Mouse (Mus musculus): ENCODE measurements at regions not wholly inside any gene's neighbourhood (a gene's known extent, or its start where the extent isn't known, plus 50 kb on each side); places are given as distances from the start of the nearest gene placed in this dataset.

GRCm38 (mm10) chr1:73113137-73113536 is 97.4 kb upstream of the Tnp1 start:
- H3K9me3 ChIP-seq = no peaks in the 10 kb centered on the region; the same call in 1 of the 2 replicates
- 93% methylated on average over 6 of the region's 6 CpGs for WGBS
- H3K36me3 ChIP-seq = no peaks in the 10 kb centered on the region
- no peaks in the 10 kb centered on the region for H3K27me3 ChIP-seq (ENCODE audit: insufficient read depth, poor library complexity, severe bottlenecking)
- H3K27ac ChIP-seq = no peak overlapping the region
- no peak overlapping the region for H3K4me3 ChIP-seq
- H3K4me1 ChIP-seq (replicated peaks) = peaks cover 12% of the 10 kb centered on the region
- DNase-seq (ENCODE audit: low spot score) = no peak

DNA sequence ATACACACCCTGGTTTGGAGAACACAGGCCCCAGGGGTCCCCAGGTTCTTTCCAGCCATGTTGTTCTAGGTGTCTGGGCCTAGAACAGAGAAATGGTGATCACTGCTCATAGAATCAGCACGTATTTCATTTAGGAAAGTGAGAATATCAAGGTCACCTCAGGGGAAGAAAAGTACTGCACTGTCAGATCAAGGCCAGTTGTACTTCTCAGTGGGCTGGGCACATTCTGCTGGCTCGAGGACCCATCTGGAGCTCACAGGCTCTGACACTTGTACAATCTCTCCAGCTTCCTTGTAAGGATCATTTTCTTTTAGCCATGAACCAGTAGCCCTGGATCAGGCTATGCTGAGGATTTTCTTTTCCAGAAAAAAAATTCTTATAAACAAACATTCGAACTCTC is 97.0 kb upstream of the Tnp1 start:
- H3K4me3 ChIP-seq = no peak overlapping the region
- H3K36me3 ChIP-seq = no peaks in the 10 kb centered on the region
- peaks cover 10% of the 10 kb centered on the region for H3K4me1 ChIP-seq (replicated peaks)
- no peak overlapping the region for H3K27ac ChIP-seq
- no peaks in the 10 kb centered on the region for H3K27me3 ChIP-seq (ENCODE audit: insufficient read depth, poor library complexity, severe bottlenecking)
- no peak for DNase-seq (ENCODE audit: low spot score)
- no peaks in the 10 kb centered on the region; the same call in 1 of the 2 replicates for H3K9me3 ChIP-seq
- 83% methylated on average over 3 of the region's 3 CpGs for WGBS

GRCm38 (mm10) chr1:73111911-73112310 is 96.2 kb upstream of the Tnp1 start:
- no peak for DNase-seq (ENCODE audit: low spot score)

GRCm38 (mm10) chr1:73105856-73106463 is 90.3 kb upstream of the Tnp1 start:
- WGBS = 81% methylated on average over 4 of the region's 4 CpGs

More at GRCm38 (mm10) chr1:73111911-73112310, 96.2 kb upstream of the Tnp1 start:
- Histone ChIP-seq H3K9me3 (no peaks in the 10 kb centered on the region; the same call in 1 of the 2 replicates), H3K4me3 (no peak overlapping the region), H3K4me1 (replicated peaks) (peaks cover 8% of the 10 kb centered on the region), H3K27me3 (ENCODE audit: insufficient read depth, poor library complexity, severe bottlenecking) (no peaks in the 10 kb centered on the region), H3K27ac (no peak overlapping the region), H3K36me3 (no peaks in the 10 kb centered on the region)
- WGBS = 93% methylated on average over 5 of the region's 5 CpGs

DNA sequence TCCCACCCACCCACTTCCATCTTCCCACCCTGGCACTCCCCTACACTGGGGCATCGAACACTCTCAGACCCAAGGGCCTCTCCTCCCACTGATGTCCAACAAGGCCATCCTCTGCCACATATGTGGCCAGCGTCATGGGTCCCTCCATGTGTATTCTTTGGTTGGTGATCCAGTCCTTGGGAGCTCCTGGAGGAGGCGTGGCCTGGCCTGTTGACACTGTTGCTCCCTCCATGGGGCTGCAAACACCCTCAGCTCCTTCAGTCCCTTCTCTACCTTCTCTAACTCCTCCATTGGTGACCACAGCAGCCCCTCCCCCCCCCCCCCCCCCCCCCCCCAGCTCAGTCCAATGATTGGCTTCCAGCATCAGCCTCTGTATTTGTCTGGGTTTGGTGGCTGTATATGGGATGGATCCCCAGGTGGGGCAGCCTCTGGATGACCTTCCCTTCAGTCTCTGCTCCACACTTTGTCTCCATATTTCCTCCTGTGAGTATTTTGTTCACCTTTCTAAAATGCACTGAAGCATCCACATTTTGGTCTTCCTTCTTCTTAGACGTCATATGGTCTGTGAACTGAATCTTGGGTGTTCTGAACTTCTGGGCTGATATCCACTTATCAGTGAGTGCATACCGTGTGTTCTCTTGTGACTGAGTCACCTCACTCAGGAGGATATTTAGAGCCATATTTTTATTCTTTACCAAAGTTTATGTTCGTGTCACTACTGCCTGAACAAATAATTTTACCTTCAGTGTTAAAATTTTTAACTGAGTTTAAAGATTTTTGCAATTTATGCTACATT is 82.1 kb upstream of the Tnp1 start:
- H3K9me3 ChIP-seq = peaks cover 4% of the 10 kb centered on the region; the same call in 1 of the 2 replicates
- whole genome bisulfite sequencing = 84% methylated on average over 6 of the region's 6 CpGs
- H3K4me1 ChIP-seq (replicated peaks) = no peaks in the 10 kb centered on the region
- no peaks in the 10 kb centered on the region for H3K36me3 ChIP-seq
- DNase-seq (ENCODE audit: low spot score) = no peak
- H3K27me3 ChIP-seq (ENCODE audit: insufficient read depth, poor library complexity, severe bottlenecking) = no peaks in the 10 kb centered on the region
- H3K27ac ChIP-seq = no peak overlapping the region
- H3K4me3 ChIP-seq = no peak overlapping the region

More at GRCm38 (mm10) chr1:73105856-73106463, 90.3 kb upstream of the Tnp1 start:
- Histone ChIP-seq H3K4me3 (no peak overlapping the region), H3K9me3 (no peaks in the 10 kb centered on the region), H3K27ac (no peak overlapping the region), H3K4me1 (replicated peaks) (no peaks in the 10 kb centered on the region), H3K27me3 (ENCODE audit: insufficient read depth, poor library complexity, severe bottlenecking) (no peaks in the 10 kb centered on the region), H3K36me3 (no peaks in the 10 kb centered on the region)
- no peak for DNase-seq (ENCODE audit: low spot score)

GRCm38 (mm10) chr1:73089636-73090035 is 73.9 kb upstream of the Tnp1 start:
- H3K4me3 ChIP-seq = no peak overlapping the region
- peaks cover 34% of the 10 kb centered on the region for H3K4me1 ChIP-seq (replicated peaks)
- H3K9me3 ChIP-seq = no peaks in the 10 kb centered on the region
- no peaks in the 10 kb centered on the region for H3K36me3 ChIP-seq
- DNase-seq (ENCODE audit: low spot score) = peak; percentile 23
- 21% methylated on average over 3 of the region's 3 CpGs for WGBS
- no peaks in the 10 kb centered on the region for H3K27me3 ChIP-seq (ENCODE audit: insufficient read depth, poor library complexity, severe bottlenecking)
- H3K27ac ChIP-seq = peak overlapping the region; percentile 77

DNA sequence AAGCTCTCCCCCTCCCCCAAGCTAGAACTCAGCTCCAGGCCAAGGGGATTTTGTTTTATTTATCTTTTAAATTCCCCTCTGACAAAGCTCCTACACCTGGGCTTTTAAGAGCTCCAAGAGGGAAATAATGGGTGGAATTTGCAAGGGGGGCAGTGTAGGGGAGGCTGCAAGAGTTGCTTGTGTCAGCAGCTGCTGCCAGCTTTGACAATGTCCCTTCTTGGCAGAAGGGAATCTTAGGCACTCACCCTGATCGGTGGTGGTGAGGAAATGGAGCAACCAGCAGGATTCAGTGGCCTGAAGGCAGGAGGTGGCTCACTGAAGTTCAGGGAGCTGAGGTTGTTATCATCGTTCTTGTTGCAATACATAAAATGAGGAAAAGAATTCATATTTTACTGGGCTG is 72.8 kb upstream of the Tnp1 start:
- no peaks in the 10 kb centered on the region for H3K9me3 ChIP-seq
- peak overlapping the region; percentile 53; the same call in 1 of the 2 replicates for H3K27ac ChIP-seq
- no peaks in the 10 kb centered on the region for H3K27me3 ChIP-seq (ENCODE audit: insufficient read depth, poor library complexity, severe bottlenecking)
- H3K4me1 ChIP-seq (replicated peaks) = peaks cover 35% of the 10 kb centered on the region
- no peaks in the 10 kb centered on the region for H3K36me3 ChIP-seq
- WGBS = 23% methylated on average over 2 of the region's 2 CpGs
- H3K4me3 ChIP-seq = no peak overlapping the region
- DNase-seq (ENCODE audit: low spot score) = no peak

- Histone ChIP-seq H3K4me3 (no peak overlapping the region), H3K9me3 (no peaks in the 10 kb centered on the region), H3K27ac (no peak overlapping the region; the same call in 1 of the 2 replicates), H3K36me3 (no peaks in the 10 kb centered on the region), H3K27me3 (ENCODE audit: insufficient read depth, poor library complexity, severe bottlenecking) (no peaks in the 10 kb centered on the region), H3K4me1 (replicated peaks) (peaks cover 32% of the 10 kb centered on the region)
- WGBS = 19% methylated on average over 2 of the region's 2 CpGs
- DNase-seq (ENCODE audit: low spot score) = no peak
Observed at GRCm38 (mm10) chr1:73084946-73085345, 69.2 kb upstream of the Tnp1 start.

GRCm38 (mm10) chr1:73083396-73083795 is 67.7 kb upstream of the Tnp1 start:
- DNase-seq (ENCODE audit: low spot score) = no peak

DNA sequence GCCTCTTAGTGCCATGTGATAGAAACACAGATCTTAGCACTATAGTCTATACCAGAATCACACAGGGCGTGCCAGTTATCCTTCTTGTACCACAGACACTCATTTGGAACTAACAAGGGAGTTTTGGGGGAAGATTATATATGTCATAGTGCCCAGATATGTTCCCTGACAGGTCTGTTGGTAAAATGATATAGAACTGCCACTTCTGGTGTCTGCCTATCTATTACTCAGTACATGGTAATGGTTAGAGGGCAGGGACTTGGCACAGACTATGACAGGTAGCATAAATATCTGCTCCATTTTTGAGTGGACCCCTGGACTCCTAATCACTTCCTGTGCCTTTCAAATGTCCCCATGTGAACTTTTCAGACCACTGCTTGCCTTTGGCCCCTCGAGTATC is 63.8 kb upstream of the Tnp1 start:
- no peak for DNase-seq (ENCODE audit: low spot score)
- Histone ChIP-seq H3K4me3 (no peak overlapping the region), H3K27me3 (ENCODE audit: insufficient read depth, poor library complexity, severe bottlenecking) (no peaks in the 10 kb centered on the region), H3K4me1 (replicated peaks) (no peaks in the 10 kb centered on the region), H3K9me3 (no peaks in the 10 kb centered on the region), H3K27ac (no peak overlapping the region), H3K36me3 (no peaks in the 10 kb centered on the region)
- 84% methylated on average over 2 of the region's 2 CpGs for WGBS

More at GRCm38 (mm10) chr1:73083396-73083795, 67.7 kb upstream of the Tnp1 start:
- Histone ChIP-seq H3K36me3 (no peaks in the 10 kb centered on the region), H3K9me3 (no peaks in the 10 kb centered on the region), H3K4me1 (replicated peaks) (peaks cover 17% of the 10 kb centered on the region), H3K27ac (no peak overlapping the region), H3K27me3 (ENCODE audit: insufficient read depth, poor library complexity, severe bottlenecking) (no peaks in the 10 kb centered on the region), H3K4me3 (no peak overlapping the region)
- 79% methylated on average over 3 of the region's 3 CpGs for WGBS

DNA sequence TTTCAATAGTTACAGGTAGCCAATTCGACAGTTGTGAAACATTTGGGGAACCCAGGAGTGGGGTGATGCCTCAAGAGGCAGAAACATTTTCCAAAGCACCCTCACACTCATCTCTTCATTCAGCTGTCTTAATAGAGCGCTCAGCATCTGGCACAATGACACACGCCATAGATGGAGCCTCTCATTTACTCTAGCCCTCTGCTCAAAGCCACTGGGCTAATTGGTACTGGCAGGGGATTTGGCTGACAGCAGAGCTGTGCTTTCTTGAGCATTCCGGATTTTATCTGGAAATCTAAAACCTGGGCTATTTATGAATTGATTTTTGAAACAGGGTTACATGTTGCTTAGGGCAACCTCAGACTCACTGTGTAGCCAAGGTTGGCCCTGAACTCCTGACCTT is 61.4 kb upstream of the Tnp1 start:
- no peaks in the 10 kb centered on the region for H3K27me3 ChIP-seq (ENCODE audit: insufficient read depth, poor library complexity, severe bottlenecking)
- H3K36me3 ChIP-seq = no peaks in the 10 kb centered on the region
- no peaks in the 10 kb centered on the region for H3K4me1 ChIP-seq (replicated peaks)
- H3K4me3 ChIP-seq = no peak overlapping the region
- H3K27ac ChIP-seq = no peak overlapping the region
- WGBS = 89% methylated on average over 4 of the region's 4 CpGs
- no peaks in the 10 kb centered on the region for H3K9me3 ChIP-seq
- DNase-seq (ENCODE audit: low spot score) = no peak

DNA sequence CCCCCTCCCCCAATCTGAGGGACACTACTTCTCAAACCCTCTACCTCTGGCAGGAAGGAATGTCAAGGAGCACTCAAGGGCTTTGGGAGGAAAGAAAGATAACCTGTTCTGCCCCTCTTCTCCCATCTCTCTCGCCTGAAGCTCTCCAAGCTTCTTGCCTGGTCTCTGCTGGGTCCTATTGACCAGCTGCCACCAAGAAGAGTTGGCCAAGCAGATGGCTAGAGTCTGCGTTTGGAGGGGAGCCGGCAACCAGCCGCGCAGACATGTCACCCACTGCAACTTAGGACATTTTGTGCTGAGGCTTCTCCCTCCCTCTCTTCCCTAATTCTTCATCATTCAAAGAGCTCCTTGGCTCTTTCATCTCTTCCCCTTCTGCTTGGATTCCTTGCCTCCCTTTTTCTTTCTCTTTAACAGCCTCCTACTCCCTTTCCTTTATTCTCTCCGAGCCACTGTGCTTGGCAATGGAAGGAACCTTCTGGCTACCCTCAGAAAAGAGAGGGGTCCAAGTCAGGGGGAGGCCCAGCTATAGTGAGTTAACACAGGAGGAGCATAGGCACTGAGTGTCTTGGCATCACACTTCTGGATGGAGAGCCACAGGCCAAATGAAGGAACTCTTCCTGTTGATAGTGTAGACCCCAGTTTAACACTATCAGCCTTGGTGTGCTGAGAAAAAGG is 60.1 kb upstream of the Tnp1 start:
- Histone ChIP-seq H3K27ac (no peak overlapping the region), H3K36me3 (no peaks in the 10 kb centered on the region), H3K27me3 (ENCODE audit: insufficient read depth, poor library complexity, severe bottlenecking) (no peaks in the 10 kb centered on the region), H3K4me3 (no peak overlapping the region), H3K9me3 (no peaks in the 10 kb centered on the region), H3K4me1 (replicated peaks) (no peaks in the 10 kb centered on the region)
- DNase-seq (ENCODE audit: low spot score) = no peak
- WGBS = 91% methylated on average over 6 of the region's 6 CpGs

DNA sequence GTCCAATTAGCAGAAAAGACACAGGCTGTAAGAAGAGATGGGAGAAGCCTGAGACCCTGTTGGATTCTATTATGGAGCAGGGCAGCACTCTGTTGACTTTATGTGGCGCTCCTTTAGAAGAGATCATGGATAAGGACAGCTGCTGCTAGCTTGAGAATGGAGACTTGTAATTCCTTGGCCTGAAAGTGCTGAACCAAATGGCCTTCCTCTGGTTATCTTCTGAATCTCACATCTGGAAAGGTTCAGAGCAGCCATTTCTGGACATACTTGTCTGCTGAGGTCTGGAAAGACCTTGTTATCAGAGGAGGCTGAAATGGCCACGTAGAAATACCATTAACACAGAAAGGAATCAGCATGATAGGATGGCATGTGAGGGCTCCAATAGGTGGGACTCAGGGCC is 59.5 kb upstream of the Tnp1 start:
- no peaks in the 10 kb centered on the region for H3K4me1 ChIP-seq (replicated peaks)
- DNase-seq (ENCODE audit: low spot score) = peak; percentile 1
- H3K27ac ChIP-seq = no peak overlapping the region
- WGBS = 91% methylated on average over 2 of the region's 2 CpGs
- no peaks in the 10 kb centered on the region for H3K36me3 ChIP-seq
- H3K4me3 ChIP-seq = no peak overlapping the region
- no peaks in the 10 kb centered on the region for H3K9me3 ChIP-seq
- H3K27me3 ChIP-seq (ENCODE audit: insufficient read depth, poor library complexity, severe bottlenecking) = no peaks in the 10 kb centered on the region
